Mouse (Mus musculus): ENCODE measurements around the gene Elovl3. TPM values are rescaled to one million over a fixed set of nuclear protein-coding genes. Genes with fewer than 3 reads are reported as not detected.
"Not testable (repeated sequence)": the region's sequence is repeated elsewhere in the genome, so short reads cannot be mapped to it uniquely, and the experiment has no call there.

Elovl3 gene
- polyA plus RNA-seq, 1 experiment from 2014 or later: 0.93 TPM

DNA sequence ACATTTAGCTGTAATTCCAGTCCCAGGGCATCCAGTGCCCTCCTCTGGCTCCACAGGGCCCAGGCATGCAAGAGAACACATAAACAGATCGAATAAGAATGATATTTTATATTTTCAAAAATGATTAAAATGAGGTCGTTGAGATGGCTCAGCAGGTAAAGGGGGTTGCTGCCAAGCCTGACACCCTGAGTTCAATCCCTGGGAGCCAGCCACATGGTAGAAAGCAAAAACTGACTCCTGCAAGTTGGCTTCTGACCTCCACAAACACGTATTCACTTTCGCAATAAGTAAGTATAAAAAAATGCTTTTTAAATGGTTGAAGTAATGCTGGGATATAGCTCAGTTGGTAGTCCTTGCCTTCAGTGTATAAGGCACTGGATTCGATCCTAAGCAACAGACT is 20.9 kb upstream of the Elovl3 start:
- Histone ChIP-seq H3K27me3 (no peaks in the 10 kb centered on the region), H3K9ac (no peak overlapping the region), H3K4me1 (no peaks in the 10 kb centered on the region), H3K27ac (no peak overlapping the region), H3K4me3 (no peak overlapping the region), H3K9me3 (no peaks in the 10 kb centered on the region), H3K36me3 (no peaks in the 10 kb centered on the region), H3K4me2 (replicated peaks) (no peak overlapping the region)
- ATAC-seq (ENCODE audit: insufficient number of reproducible peaks, insufficient read depth, low FRiP score, low TSS enrichment): no peak
- WGBS: 81% methylated on average over 5 of the region's 5 CpGs

DNA sequence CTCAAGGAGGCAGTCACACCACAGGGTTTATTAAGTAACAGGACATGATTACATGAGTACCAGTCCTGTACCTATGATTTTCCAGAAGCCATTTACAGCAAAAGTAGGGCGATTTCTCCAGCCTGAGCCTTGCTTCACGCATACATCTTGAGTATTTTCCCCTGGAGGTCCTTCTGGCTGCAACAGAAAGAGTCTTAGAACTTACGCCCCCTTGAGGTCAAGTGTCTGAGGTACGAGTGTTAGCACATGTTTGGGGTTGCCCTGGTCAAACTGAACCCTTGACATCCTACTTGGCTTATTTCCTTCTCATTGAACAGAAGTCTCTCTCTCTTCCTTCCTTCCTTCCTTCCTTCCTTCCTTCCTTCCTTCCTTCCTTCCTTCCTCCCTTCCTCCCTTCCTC is 17.1 kb upstream of the Elovl3 start:
- H3K9ac ChIP-seq: no peak overlapping the region
- no peaks in the 10 kb centered on the region for H3K36me3 ChIP-seq
- no peaks in the 10 kb centered on the region for H3K9me3 ChIP-seq
- no peak overlapping the region for H3K4me2 ChIP-seq (replicated peaks)
- no peak overlapping the region for H3K4me3 ChIP-seq
- no peaks in the 10 kb centered on the region for H3K27me3 ChIP-seq
- no peak for ATAC-seq (ENCODE audit: insufficient number of reproducible peaks, insufficient read depth, low FRiP score, low TSS enrichment)
- no peaks in the 10 kb centered on the region for H3K4me1 ChIP-seq
- no peak overlapping the region for H3K27ac ChIP-seq
- WGBS: 52% methylated on average over 4 of the region's 4 CpGs

- 85% methylated on average over 3 of the region's 3 CpGs for WGBS
- Histone ChIP-seq H3K4me3 (no peak overlapping the region), H3K9ac (no peak overlapping the region), H3K4me1 (no peaks in the 10 kb centered on the region), H3K27me3 (no peaks in the 10 kb centered on the region), H3K4me2 (replicated peaks) (no peak overlapping the region), H3K36me3 (no peaks in the 10 kb centered on the region), H3K9me3 (no peaks in the 10 kb centered on the region), H3K27ac (no peak overlapping the region)
- ATAC-seq (ENCODE audit: insufficient number of reproducible peaks, insufficient read depth, low FRiP score, low TSS enrichment): no peak
Measured at GRCm38 (mm10) chr19:46119458-46119857, 12.2 kb upstream of the Elovl3 start.

DNA sequence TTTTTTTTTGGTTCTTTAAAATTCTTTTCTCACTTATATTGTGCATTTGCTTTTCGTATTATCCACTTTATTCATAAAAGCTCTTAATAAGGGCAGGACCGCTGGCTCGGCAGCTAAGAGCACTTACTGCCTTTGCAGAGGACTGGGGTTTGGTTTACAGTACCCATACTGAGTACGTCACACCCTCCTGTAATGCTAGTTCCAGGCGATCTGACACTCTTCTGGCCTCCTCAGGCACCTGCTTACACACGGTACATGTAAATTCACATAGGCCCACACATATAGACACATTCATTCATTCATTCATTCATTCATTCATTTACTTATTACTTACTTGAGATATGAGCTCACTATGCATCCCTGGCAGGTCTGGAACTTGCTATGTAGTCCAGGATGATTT is 10.8 kb upstream of the Elovl3 start:
- Histone ChIP-seq H3K9me3 (no peaks in the 10 kb centered on the region), H3K27me3 (no peaks in the 10 kb centered on the region), H3K27ac (no peak overlapping the region), H3K4me2 (replicated peaks) (no peak overlapping the region), H3K4me1 (no peaks in the 10 kb centered on the region), H3K4me3 (no peak overlapping the region), H3K36me3 (no peaks in the 10 kb centered on the region), H3K9ac (no peak overlapping the region)
- 71% methylated on average over 6 of the region's 6 CpGs for WGBS
- no peak for ATAC-seq (ENCODE audit: insufficient number of reproducible peaks, insufficient read depth, low FRiP score, low TSS enrichment)

GRCm38 (mm10) chr19:46123876-46124275 is 7.8 kb upstream of the Elovl3 start:
- no peak overlapping the region for H3K27ac ChIP-seq
- no peaks in the 10 kb centered on the region for H3K4me1 ChIP-seq
- no peak overlapping the region for H3K4me2 ChIP-seq (replicated peaks)
- no peak overlapping the region for H3K4me3 ChIP-seq
- H3K27me3 ChIP-seq: no peaks in the 10 kb centered on the region
- ATAC-seq (ENCODE audit: insufficient number of reproducible peaks, insufficient read depth, low FRiP score, low TSS enrichment): no peak
- no peak overlapping the region for H3K9ac ChIP-seq
- no peaks in the 10 kb centered on the region for H3K36me3 ChIP-seq
- 82% methylated on average over 3 of the region's 3 CpGs for WGBS
- H3K9me3 ChIP-seq: no peaks in the 10 kb centered on the region

DNA sequence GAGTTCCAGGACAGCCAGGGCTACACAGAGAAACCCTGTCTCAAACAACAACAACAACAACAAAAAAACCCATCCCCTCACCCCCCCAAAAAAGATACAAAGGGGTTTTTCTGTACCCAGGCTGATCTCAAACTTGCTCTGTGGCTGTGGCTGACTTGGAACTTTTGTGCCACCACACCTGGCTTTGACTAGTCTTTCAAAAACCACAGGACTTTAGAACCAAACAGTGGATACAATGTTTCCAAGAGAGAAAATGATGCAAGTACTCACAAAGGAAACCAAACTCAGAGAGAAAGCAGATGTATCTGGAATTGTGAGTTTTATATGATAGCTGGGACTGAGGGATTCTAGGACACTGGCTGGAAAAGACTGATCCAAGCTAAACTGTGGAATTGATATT is 7.0 kb upstream of the Elovl3 start:
- ATAC-seq (ENCODE audit: insufficient number of reproducible peaks, insufficient read depth, low FRiP score, low TSS enrichment): no peak
- H3K4me3 ChIP-seq: no peak overlapping the region
- H3K9ac ChIP-seq: no peak overlapping the region
- H3K27ac ChIP-seq: no peak overlapping the region
- no peaks in the 10 kb centered on the region for H3K36me3 ChIP-seq
- H3K4me2 ChIP-seq (replicated peaks): no peak overlapping the region
- no peaks in the 10 kb centered on the region for H3K9me3 ChIP-seq
- no peaks in the 10 kb centered on the region for H3K27me3 ChIP-seq
- no peaks in the 10 kb centered on the region for H3K4me1 ChIP-seq

DNA sequence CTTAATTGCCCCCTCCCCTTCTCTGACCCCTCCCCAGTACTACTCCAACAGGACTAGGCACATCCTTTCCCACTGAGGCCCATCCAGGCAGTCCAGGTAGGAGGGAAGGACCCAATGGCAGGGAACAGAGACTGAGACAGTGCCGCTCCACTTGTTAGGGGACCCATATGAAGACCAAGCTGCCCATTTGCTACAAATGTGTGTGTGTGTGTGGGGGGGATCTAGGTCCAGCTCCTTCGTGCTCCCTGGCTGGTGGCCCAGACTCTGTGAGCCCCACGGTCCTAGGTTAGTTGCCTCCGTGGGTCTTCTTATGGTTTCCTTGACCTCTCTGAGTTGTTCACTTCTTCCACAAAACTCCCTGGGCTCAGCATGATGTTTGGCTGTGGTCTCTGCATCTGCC is 5.4 kb upstream of the Elovl3 start:
- ATAC-seq (ENCODE audit: insufficient number of reproducible peaks, insufficient read depth, low FRiP score, low TSS enrichment): no peak
- H3K9ac ChIP-seq: no peak overlapping the region
- H3K36me3 ChIP-seq: no peaks in the 10 kb centered on the region
- H3K4me3 ChIP-seq: no peak overlapping the region
- no peak overlapping the region for H3K4me2 ChIP-seq (replicated peaks)
- H3K9me3 ChIP-seq: no peaks in the 10 kb centered on the region
- H3K27me3 ChIP-seq: peaks cover 13% of the 10 kb centered on the region
- 84% methylated on average over 4 of the region's 4 CpGs for WGBS
- H3K4me1 ChIP-seq: no peaks in the 10 kb centered on the region
- no peak overlapping the region for H3K27ac ChIP-seq

GRCm38 (mm10) chr19:46129737-46130136 is 2.0 kb upstream of the Elovl3 start:
- WGBS: 71% methylated on average over 6 of the region's 6 CpGs
- not testable (repeated sequence) for ATAC-seq (ENCODE audit: insufficient number of reproducible peaks, insufficient read depth, low FRiP score, low TSS enrichment); H3K4me2 ChIP-seq (replicated peaks); H3K9me3 ChIP-seq; H3K36me3 ChIP-seq; H3K9ac ChIP-seq; H3K4me1 ChIP-seq; H3K4me3 ChIP-seq; H3K27ac ChIP-seq
- peaks cover 47% of the 10 kb centered on the region for H3K27me3 ChIP-seq

GRCm38 (mm10) chr19:46131283-46131682 is 414 bp upstream of the Elovl3 start:
- Histone ChIP-seq H3K4me2 (replicated peaks) (peak overlapping the region; percentile 34), H3K27me3 (peaks cover 62% of the 10 kb centered on the region), H3K27ac (no peak overlapping the region), H3K9ac (no peak overlapping the region), H3K36me3 (no peaks in the 10 kb centered on the region), H3K4me1 (peaks cover 6% of the 10 kb centered on the region), H3K4me3 (peak overlapping the region; percentile 24), H3K9me3 (no peaks in the 10 kb centered on the region)
- no peak for ATAC-seq (ENCODE audit: insufficient number of reproducible peaks, insufficient read depth, low FRiP score, low TSS enrichment)
- WGBS: 14% methylated on average over 7 of the region's 8 CpGs

DNA sequence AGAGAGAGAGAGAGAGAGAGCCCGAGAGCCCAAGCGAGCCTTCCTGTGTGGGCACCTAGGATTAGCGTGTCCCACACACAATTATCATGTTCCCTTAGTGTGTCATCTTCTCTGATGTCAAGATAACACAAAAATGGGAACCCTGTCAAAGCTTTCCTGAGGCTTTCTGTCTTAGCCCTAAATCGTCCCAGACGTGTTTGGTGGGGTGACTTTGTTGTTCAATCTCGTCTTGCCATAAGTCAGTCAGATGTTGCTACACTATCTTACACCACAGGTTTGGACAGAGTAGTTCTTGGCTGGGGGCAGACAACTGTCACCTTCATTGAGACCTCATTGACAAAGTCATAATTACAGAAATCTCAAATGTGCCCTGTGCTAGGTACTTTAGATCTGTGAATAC is 880 bp downstream of the Elovl3 start:
- Histone ChIP-seq H3K4me3 (no peak overlapping the region), H3K4me2 (replicated peaks) (no peak overlapping the region), H3K9ac (no peak overlapping the region), H3K4me1 (peaks cover 15% of the 10 kb centered on the region), H3K27me3 (peaks cover 74% of the 10 kb centered on the region), H3K9me3 (no peaks in the 10 kb centered on the region), H3K27ac (no peak overlapping the region), H3K36me3 (no peaks in the 10 kb centered on the region)
- WGBS: 42% methylated on average over 6 of the region's 6 CpGs
- ATAC-seq (ENCODE audit: insufficient number of reproducible peaks, insufficient read depth, low FRiP score, low TSS enrichment): no peak

- Histone ChIP-seq H3K27me3 (peaks cover 85% of the 10 kb centered on the region), H3K36me3 (no peaks in the 10 kb centered on the region), H3K27ac (no peak overlapping the region), H3K4me1 (peaks cover 15% of the 10 kb centered on the region), H3K9me3 (no peaks in the 10 kb centered on the region), H3K4me3 (peak overlapping the region; percentile 56), H3K4me2 (replicated peaks) (peak overlapping the region; percentile 98), H3K9ac (no peak overlapping the region)
- WGBS: 2% methylated on average over 12 of the region's 12 CpGs
- ATAC-seq (ENCODE audit: insufficient number of reproducible peaks, insufficient read depth, low FRiP score, low TSS enrichment): peak; percentile 35; the same call in 1 of the 2 replicates
Measured at GRCm38 (mm10) chr19:46135297-46135696, 3.6 kb downstream of the Elovl3 start.

- Histone ChIP-seq H3K9me3 (no peaks in the 10 kb centered on the region), H3K27me3 (peaks cover 85% of the 10 kb centered on the region), H3K4me2 (replicated peaks) (peak overlapping the region; percentile 98), H3K4me1 (peaks cover 19% of the 10 kb centered on the region), H3K27ac (no peak overlapping the region), H3K9ac (peak overlapping the region; percentile 45), H3K36me3 (no peaks in the 10 kb centered on the region), H3K4me3 (peak overlapping the region; percentile 56)
- peak; percentile 62 for ATAC-seq (ENCODE audit: insufficient number of reproducible peaks, insufficient read depth, low FRiP score, low TSS enrichment)
- WGBS: under 1% methylated on average over 79 of the region's 79 CpGs
Measured at GRCm38 (mm10) chr19:46135789-46136638, 4.3 kb downstream of the Elovl3 start.
